Mouse (Mus musculus): ENCODE measurements around the gene Cpsf4l. TPM values are rescaled to one million over a fixed set of nuclear protein-coding genes. Genes with fewer than 3 reads are reported as not detected.

Cpsf4l gene
- total and polyA plus RNA-seq, 3 experiments, result 0.13 to 0.43 TPM; not detected in 1

DNA sequence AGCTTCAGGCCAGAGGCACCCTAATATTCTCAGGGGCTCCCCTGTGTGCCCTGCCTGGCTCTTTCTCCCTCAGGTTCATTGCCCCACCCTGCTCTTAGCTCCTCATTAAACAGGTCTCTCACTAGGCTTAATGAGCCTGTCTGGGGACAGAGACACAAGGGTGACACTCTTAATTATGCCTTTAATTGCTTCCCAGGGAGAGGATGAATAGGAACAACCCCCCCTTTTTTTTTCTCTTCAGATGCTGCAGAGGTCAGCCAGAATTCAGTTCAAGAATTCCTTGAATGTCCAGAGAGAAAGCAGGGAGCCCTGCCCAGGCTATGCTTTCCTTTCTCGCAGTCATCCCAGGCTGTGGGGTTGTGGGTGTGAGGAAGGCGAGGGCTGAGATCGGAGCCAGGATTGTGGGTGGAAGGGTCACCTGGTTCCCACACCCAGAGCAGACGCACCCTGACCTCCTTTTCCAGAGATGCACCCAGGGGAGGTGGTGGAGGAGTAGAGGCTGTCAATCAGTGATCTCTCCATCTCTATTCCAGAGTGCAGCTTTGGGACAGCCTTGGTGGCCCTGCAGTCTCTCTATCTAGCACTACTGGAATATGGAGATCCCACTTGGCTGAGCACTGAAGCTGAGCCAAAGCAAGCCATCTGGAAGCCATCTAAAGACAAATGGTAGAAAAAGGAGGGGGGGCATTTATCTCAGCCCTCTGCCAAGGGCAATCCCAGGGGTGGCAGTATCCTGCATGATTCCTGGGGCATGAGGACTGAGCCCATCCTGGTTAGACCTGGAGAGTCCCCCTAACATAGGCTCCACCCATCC lies 15.6 kb upstream of the Cpsf4l start:
- in situ Hi-C loops (cut with MboI; ENCODE audit: low pct_ligation_motif_present, low pct_unique_long_range_greater_than_20kb, low sequenced_read_pairs), result no loop called here
- DNase-seq (ENCODE audit: extremely low read depth), result no peak
- peaks cover 6 to 30% of the 10 kb centered on the region in 2 experiments for H3K36me3 ChIP-seq (replicated peaks in 1 of 2; ENCODE audit: control insufficient read depth in 1 of 2, insufficient read depth in 1 of 2, low read length in 1 of 2)
- no peak overlapping the region for H3K4me3 ChIP-seq (replicated peaks in 1 of 3; ENCODE audit: low read depth in 2 of 3, low read length in 2 of 3, poor library complexity in 1 of 3)
- TF ChIP-seq NELFE (IDR thresholded peaks at IDR 0.05; ENCODE audit: low read depth, low read length), result no peak
- TF ChIP-seq MXI1 (IDR thresholded peaks at IDR 0.05; ENCODE audit: low read depth, low read length), result no peak
- TF ChIP-seq MYC (IDR thresholded peaks at IDR 0.05; ENCODE audit: low read depth, low read length), result no peak
- no peak for TF ChIP-seq ZMIZ1 (IDR thresholded peaks at IDR 0.05; ENCODE audit: low read depth, low read length)
- no peak for TF ChIP-seq KAT2A (IDR thresholded peaks at IDR 0.05; ENCODE audit: insufficient replicate concordance, low read length)
- no peak for TF ChIP-seq EP300 (IDR thresholded peaks at IDR 0.05; ENCODE audit: low read length)
- H3K4me2 ChIP-seq (ENCODE audit: insufficient read depth, low read depth, poor library complexity, severe bottlenecking), result no peak overlapping the region
- dilution Hi-C loops (cut with MboI; ENCODE audit: extremely low pct_ligation_motif_present, extremely low pct_unique_long_range_greater_than_20kb, low sequenced_read_pairs), result no loop called here
- no peaks in the 10 kb centered on the region for H3K27me3 ChIP-seq (replicated peaks)
- H3K9ac ChIP-seq (ENCODE audit: insufficient read depth, low read depth), result no peak overlapping the region
- no peaks in the 10 kb centered on the region for H3K9me3 ChIP-seq (replicated peaks; ENCODE audit: low read length)
- H3K4me1 ChIP-seq (ENCODE audit: control insufficient read depth in 1 of 2, insufficient read depth in 2 of 2), result peaks cover 0 to 12% of the 10 kb centered on the region in 2 experiments; a peak in 2 of 4 replicates
- H3K27ac ChIP-seq (ENCODE audit: insufficient read depth, low read depth), result no peak overlapping the region
- no peaks in the 10 kb centered on the region for H3K79me2 ChIP-seq (replicated peaks; ENCODE audit: control insufficient read depth, extremely low read depth, insufficient read depth, poor library complexity, severe bottlenecking)

DNA sequence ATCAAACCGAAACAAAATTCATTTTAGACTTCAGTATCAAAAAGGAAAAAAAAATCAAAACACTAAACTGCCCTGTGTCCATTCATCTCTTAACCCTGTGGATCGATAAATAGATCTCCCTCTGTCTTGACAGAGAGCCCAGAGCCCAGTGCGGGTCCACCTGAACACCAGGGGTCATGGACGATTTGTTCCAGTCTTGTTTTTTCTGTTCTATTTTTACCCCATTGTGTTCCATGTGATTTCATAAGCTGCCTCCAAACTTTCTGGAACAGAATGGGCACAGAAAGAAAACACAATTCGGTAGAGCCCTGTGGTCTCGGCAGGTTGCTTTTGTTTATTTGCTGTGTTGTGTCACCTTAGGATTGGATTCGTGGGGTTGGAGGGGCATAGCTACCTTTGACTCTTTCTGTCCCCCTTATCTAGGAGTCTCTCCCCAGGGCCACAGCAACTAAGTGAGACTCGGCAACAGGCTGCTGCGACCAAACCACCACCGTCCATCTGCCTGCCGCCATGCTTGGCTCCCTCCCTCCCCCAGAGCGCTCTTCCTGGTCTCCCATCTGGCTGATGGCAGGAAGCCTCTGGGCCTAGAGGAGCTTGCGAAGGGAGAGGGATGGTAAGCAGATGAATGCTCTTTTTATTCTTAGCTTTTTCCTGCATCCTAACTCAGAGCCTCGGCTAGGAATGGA lies 12.7 kb upstream of the Cpsf4l start:
- Histone ChIP-seq H3K9ac (ENCODE audit: insufficient read depth, low read depth) (no peak overlapping the region), H3K27me3 (replicated peaks) (no peaks in the 10 kb centered on the region)
- in situ Hi-C loops (cut with MboI; ENCODE audit: low pct_ligation_motif_present, low pct_unique_long_range_greater_than_20kb, low sequenced_read_pairs), result loop anchor here (25.0 kb wide), 1 partner anchor 940 kb away; the partner anchor contains the start of gene Rpl38

More for the DNA sequence above, 12.7 kb upstream of the Cpsf4l start:
- dilution Hi-C loops (cut with MboI; ENCODE audit: extremely low pct_ligation_motif_present, extremely low pct_unique_long_range_greater_than_20kb, low sequenced_read_pairs), result no loop called here
- no peak for DNase-seq (ENCODE audit: extremely low read depth)
- Histone ChIP-seq H3K4me1 (ENCODE audit: control insufficient read depth in 1 of 2, insufficient read depth in 2 of 2) (no peaks in the 10 kb centered on the region), H3K9me3 (replicated peaks; ENCODE audit: low read length) (no peaks in the 10 kb centered on the region), H3K4me2 (ENCODE audit: insufficient read depth, low read depth, poor library complexity, severe bottlenecking) (no peak overlapping the region), H3K79me2 (replicated peaks; ENCODE audit: control insufficient read depth, extremely low read depth, insufficient read depth, poor library complexity, severe bottlenecking) (no peaks in the 10 kb centered on the region), H3K27ac (ENCODE audit: insufficient read depth, low read depth) (no peak overlapping the region), H3K4me3 (replicated peaks in 1 of 3; ENCODE audit: low read depth in 2 of 3, low read length in 2 of 3, poor library complexity in 1 of 3) (no peak overlapping the region), H3K36me3 (replicated peaks in 1 of 2; ENCODE audit: control insufficient read depth in 1 of 2, insufficient read depth in 1 of 2, low read length in 1 of 2) (peaks cover 0 to 11% of the 10 kb centered on the region in 2 experiments)
- TF ChIP-seq KAT2A (IDR thresholded peaks at IDR 0.05; ENCODE audit: insufficient replicate concordance, low read length) (no peak), E2F4 (IDR thresholded peaks at IDR 0.05; ENCODE audit: insufficient replicate concordance, low read depth, low read length) (no peak), ZMIZ1 (IDR thresholded peaks at IDR 0.05; ENCODE audit: low read depth, low read length) (no peak), ZNF384 (IDR thresholded peaks at IDR 0.05; ENCODE audit: low read depth, low read length) (no peak), USF2 (conservative IDR thresholded peaks at IDR 0.05; ENCODE audit: low read depth, low read length) (no peak), CTCF (conservative IDR thresholded peaks at IDR 0.05 in 1 of 2, IDR thresholded peaks at IDR 0.05 in 1 of 2; ENCODE audit: low read depth in 2 of 2, low read length in 2 of 2) (no peak), TCF12 (IDR thresholded peaks at IDR 0.05; ENCODE audit: low read depth, low read length) (no peak), ETS1 (conservative IDR thresholded peaks at IDR 0.05; ENCODE audit: low read depth, low read length) (no peak), SIN3A (IDR thresholded peaks at IDR 0.05; ENCODE audit: low read length) (no peak)

All from CH12.LX (cell line).